Mouse (Mus musculus): ENCODE data around the gene Vps13c.

Gene Vps13c

DNA sequence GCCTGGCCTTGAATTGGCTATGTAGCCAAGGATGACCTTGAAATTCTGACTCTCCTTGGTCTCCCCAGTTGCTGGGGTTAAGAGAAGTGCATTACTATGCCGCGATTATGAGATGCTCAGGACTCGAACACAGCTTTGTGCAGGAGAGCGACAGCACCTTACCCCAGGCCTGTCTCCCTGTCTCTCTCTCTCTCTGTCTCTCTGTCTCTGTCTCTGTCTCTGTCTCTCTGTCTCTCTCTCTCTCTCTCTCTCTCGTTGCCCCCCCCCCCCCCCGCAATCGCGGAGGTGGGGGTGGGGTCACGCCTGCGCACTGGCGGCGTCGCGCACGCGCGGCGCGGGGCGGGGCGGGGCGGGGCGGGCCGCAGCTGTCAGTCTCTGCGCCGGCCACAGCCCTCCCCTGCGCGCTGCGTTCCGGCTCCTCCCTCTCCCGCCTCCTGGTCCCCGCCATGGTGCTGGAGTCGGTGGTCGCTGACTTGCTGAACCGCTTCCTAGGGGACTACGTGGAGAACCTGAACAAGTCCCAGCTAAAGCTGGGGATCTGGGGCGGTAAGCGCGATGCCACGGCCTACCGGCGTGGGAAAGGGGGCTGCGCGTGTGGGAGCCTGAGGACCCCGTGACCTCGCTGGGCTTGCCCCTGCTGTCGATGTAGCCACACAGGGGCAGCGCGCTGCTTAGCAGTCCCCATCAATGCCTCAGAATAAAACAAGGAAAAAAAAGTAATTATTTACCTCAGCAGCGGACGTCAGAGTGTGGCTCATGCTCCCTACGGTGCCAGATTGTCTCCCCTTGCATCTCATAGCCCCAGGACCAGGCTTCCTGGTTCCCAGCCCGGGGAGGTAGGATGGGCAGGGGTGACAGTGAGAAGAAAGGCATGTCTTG is at the start of gene Vps13c:
Vps13c (plus strand) TSS at position 416 of the 879 bp plus-strand sequence.
- peak; percentile 87 for DNase-seq

DNA sequence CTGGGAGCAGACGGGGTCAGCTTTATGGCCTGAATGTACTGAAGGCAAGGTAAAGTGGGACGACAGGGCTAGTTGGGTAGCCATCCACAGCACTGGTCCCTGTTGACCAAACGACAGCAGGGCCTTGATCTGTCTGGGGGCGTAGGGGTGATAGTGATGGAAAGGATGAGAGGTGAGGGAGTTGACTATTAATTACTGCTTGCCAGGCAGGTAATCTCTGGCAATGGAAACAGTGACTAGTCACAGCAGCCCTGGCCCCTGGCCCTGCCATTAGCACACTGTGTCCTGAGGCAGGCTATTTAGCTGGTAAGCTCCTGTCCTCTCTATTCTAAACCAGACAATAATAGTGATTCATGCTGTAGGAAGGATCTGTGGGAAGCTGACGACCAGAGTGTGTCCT is 47.8 kb upstream of the Vps13c start:
- no peak for DNase-seq

DNA sequence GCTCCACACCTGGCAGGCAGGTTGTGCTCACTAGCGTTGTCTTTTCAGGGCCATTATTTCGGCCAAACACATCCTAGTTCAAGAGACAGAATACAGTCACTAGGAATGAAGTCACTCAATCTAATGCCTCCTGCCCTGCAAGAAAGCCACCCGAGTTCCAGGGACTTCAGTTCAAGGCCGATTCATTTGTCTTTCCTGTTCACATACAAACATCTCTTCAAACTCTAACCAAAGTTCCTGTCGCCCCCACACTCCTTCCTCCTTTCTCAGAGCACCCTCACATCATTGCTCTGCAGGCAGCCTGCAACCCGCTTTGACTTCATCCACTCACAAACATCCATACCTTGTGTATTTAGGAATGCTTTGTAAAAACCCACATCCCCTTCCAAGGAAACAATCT is 46.7 kb upstream of the Vps13c start:
- DNase-seq: no peak

DNA sequence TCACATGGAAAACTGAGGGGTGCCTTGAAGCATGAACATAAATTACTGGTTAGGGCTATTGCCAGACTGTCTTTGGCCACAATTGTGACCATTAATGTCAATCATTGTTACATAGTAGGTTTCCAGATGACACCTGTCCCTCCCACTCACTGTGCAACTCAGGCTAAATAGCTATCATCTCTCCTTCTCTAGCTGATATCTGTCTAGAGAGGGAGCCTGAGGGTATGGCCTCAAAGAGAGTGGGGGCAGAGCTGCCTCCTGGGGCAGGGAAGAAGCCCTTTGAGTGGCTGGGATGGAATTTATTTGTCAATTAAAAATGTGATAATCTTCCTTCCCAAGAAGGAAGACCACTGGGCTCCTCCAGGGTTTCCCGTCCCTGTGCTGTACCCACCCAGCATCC is 46.0 kb upstream of the Vps13c start:
- no peak for DNase-seq

DNA sequence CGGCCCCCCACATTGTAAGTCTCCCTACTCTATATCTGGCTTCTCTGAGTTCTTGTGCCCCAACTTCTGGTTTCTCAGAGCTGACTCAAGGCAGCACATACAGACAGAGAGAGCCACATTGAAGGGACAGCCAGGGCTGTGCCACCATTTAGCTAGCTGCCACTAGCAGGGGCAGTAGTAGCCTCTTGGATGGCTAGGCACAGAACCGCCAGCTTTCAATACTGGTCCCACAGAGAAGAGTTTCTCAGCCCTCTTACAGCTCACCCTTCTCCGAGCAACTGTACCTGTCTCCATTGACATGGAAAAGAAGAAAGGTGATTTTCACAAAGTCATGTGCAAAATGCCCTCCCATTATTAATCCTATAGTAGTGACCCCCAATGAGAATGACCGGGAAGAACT is 45.5 kb upstream of the Vps13c start:
- no peak for DNase-seq

DNA sequence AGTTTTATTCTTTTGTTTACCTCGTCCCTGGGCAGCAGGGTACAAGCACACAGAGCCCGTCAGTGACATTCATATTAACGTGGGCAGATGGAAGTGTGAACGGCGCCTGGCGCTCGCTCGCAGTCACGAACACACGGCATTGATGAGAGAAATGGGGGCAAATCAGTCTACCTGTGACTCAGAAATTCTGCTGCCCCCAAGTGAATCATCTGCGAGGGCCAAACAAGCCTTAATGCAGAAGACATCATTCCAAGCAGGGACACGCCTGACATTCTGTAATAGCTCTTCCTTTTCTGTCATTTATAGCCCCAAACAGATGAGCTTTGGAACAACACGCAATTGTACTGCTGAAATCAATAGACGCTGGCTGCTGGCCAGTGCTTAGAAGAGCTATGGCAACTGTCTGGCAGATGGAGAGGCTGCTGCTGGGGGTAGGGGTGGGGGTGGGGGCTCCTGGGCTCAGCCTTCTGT is 45.0 kb upstream of the Vps13c start:
- no peak for DNase-seq

DNA sequence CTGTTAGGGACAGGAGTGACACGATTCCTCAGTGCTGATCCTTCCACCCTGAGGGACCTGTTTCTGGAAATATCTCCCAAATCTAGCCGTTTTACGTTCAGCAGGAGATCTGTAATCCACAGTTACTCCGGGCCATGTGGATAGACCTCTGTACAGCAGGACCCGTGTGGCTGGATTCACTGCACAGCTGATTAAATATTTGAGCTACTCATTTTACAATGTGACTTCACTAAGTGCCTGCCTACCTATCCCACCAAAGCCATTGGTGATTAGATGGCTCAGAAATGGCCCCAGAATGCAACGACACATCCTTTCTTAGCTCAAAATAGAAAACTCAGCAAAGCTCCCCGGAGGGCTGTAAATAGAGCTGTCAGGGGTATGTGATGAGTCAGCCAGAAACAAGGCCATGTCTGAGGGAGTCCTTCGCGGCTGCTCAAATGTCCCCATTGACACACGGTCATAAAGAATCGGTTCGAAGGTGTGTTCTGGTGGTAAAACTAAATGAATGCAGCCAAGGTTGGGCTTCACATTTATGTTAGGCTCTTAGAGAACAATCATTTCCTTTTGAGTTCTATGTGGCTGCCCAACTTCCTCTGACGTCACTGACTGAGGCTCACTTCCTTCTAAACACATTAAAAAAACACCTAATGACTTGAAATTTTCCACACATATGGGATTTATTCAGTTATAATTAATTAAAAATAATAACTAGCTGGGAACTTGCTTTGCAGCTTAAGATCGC is 40.9 kb upstream of the Vps13c start:
- no peak for DNase-seq

DNA sequence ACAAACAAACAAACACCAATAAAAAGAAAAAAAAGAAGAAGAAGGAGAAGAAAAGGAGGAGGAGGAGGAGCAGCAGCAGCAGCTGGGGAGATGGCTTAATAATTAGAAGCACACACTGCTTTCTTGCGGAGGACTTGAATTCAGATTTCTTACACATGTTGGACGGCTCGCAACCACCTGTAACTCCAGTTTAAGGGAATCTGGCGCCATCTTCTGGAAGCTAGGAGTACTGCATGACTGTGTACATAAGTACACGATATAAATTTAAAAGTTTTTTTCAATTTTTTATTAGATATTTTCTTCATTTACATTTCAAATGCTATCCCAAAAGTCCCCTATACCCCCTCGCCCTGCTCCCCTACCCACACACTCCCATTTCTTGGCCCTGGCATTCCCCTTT is 38.0 kb upstream of the Vps13c start:
- DNase-seq: peak; percentile 83

DNA sequence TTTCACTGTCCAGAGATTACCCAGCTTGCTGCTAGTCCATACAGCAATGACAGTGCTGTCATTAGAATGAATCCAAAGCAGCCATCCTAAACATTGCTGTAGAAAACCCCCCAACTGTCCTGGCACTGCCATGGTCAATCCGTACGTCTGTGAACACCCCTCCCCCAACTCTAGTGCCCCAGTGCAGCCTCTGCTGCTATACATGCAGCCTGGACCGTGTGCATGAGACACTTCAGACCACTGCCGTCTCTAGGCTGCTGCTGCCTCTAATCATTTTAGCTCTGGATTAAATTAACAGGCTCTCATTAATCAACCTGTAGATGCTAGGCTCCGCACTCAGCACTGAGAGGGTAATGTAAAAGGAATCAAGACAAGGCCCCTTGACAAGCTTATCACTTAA is 33.2 kb upstream of the Vps13c start:
- no peak for DNase-seq

DNA sequence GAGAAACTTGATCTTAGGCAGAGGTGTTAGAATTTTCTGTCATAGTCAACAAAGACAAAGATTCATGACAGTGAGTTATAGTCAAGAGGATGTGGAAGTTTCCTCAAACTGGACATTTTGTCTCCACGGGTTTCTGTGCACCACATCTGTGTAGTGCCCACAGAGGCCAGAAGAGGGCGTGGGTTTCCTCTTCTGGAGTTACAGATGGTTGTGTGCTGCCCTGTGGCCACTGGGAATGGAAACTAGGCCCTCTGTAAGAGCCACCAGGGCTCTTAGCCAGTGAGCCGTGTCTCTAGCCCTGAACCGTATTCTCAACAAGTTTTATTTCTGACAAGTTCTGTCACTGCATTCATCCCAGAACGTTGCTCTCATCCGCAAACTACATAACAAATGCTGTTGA is 29.7 kb upstream of the Vps13c start:
- no peak for DNase-seq

DNA sequence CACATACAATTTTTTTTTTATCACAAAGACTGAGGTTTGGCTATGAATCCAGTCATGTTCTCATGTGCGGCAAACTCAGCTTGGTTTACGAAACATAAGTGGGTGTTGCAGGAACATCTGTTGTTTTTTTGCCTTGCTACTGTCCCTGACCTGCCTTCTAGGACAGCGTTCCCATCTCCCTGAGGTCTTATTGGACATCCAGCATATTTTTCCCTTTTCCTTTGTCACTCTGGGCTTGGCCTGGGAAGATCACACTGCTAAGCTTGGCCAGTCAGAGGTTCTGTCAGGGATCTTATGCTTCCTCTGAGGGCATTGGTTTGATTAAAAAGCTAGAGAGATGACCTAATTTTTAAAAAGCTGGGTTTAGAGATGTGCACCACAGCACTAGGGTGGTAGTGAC is 29.1 kb upstream of the Vps13c start:
- DNase-seq: no peak

DNA sequence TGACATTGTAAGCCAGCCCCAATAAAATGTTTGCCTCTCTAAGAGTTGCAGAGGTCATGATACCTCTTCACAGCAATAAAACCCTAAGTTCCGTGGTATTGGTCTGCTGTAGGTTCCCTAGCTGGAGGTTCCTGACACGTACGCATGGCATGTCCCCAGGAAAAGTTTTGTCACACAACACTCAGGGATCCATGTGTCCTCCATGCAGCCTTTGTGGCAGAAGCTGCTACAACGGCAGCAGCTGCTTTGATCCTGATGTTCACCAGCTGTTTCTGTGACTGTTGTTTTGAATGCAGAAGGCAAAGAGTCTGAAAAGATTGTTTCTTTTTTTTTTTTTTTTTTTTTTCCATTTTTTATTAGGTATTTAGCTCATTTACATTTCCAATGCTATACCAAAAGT is 27.0 kb upstream of the Vps13c start:
- DNase-seq: no peak

DNA sequence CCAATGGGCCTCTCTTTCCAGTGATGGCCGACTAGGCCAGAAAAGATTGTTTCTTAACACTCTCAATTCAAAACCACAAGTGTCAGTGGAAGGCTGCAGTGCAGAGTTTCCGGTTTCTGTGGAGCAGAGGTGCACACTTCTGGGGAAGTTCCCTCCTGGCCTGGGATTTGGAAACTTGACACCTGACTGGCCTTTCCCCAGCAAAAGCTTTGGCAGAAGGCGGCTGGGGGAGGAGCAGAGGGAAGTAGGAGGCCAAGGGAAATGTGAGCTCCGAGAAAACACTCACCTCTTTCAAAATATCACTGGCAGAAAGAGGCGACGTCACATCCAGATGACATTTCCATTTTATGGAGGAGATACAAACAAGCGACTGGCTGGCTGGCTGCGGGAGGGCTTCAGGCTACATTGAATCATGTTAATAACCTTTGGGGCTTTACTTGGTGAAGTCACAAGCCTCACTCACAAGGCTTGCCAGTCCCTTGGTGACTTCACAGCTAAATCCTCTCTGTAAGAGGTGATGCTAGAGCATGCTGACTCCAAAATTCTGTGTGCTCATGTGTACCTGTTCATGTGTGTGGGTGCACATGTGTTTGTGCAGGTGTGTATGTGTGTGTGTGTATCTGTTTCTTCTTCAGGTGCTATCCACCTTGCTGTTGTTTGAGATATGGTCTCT is 26.4 kb upstream of the Vps13c start:
- DNase-seq: peak; percentile 80

DNA sequence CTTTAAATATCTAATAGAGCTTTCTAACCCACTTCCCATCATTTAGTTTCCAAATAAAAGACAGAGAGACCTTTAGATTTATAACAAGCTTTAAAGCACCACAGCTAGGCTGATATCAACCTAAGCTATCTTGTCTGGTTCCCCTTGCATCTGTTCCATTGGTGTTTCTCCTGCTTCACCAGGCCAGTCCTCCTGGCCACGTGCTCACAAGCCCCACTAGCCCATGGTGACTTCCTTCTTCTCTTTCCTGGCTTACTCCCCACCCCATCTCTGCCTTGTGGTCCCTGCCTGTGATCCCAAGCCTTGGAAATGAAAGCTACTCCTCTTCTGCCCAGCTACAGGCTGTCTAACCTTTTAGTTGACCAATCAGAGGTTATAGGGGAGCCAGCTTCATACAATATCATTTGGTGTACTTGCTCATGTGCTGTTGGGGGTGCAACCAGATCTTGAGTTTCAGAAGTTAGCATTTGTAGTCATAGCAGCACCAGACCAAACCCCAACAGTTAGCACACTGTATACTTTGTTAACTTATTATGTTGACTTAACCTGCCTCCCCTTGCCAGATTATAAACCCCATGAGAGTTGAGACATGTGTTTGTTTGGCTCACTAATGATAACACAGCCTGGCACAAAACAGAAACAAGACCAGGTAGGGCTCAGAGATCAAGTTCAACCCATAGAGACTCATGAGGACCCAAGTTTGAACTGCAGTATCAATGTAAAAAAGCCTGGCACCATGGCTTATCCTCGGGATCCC is 23.8 kb upstream of the Vps13c start:
- no peak for DNase-seq

DNA sequence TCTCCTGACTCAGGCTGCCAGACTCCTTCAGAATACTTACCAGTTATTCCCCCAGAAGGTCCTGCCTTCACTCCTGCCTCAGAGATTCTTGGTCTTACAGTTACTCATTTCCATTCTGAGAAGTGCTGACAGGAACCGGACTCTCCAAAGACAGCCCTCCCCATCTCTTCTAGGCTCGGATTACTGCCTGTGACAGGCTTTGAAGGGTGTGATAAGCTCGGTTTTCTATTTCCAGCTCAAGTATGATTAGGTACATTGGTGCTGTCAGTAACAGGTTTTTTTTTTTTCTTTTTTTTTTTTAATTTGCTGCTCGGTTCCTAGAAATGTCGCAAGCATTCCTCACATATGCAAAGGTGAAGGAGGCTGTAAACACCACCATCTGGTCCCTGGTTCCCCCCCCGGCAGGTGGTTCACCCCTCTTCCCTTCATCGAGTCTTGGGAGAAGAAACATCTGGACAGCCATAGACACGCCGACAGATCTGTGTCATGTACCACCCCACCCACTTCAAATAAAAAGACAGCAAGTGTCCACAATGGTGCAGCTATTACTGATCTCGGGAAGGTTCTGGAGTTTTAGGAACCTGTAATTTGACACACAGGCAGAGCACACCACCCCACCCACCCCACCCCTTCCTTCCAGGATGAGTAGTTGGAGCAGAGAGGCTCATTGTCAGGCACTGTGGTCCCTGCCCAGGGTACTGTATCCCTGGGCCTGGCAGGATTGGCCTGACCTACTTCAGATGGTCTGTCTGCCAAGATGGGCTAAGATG is 22.1 kb upstream of the Vps13c start:
- no peak for DNase-seq

DNA sequence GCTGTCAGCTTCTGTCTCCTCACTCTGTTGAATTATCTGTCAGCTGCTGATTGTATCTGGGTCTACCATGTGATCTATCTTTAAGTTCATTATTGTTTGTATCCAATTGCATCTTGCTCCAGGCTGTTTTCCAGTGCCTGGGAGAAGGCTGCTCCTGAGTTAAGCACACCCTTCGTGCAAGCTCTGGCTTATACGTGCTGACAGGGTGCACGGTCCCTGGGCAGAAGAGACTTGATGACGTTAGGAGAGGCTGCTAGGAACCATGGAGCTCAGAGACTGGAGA is 21.6 kb upstream of the Vps13c start:
- no peak for DNase-seq

DNA sequence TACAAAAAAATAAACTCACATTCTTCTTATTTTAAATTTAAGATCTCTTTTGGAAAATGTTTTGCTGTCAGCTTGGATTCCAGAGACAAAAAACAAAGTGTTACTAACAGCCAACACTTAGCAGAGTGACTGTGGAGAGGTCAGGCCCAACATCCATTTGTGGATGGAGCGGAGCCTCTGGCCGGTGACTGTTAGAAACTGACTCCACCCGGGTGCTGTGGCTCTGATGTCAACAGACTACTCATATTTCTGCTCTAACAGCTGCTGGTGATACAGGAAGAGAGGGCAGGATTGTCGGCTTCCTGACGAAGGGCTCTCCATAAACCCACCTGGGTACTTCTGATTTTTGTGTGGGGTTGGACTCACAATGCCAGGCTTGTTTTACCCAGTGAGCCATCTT is 17.1 kb upstream of the Vps13c start:
- no peak for DNase-seq

DNA sequence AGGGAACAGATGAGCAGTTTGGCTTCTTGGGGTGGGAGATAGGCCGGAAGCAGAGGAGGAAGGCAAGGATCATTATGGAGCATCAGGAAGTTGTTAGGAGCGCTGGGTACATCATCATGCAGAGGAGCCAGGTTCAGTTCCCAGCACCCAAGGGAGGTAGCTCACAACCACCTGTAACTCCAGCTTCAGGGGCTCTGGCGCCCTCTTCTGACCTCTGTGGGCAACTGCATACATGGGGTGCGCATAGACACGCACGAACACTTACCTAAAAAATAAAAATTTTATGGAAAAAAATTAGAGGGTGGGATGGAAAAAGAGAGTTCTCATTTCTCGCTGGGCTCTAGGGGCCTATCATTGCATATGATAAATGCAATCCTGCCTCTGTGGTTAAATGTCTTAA is 14.7 kb upstream of the Vps13c start:
- no peak for DNase-seq

DNA sequence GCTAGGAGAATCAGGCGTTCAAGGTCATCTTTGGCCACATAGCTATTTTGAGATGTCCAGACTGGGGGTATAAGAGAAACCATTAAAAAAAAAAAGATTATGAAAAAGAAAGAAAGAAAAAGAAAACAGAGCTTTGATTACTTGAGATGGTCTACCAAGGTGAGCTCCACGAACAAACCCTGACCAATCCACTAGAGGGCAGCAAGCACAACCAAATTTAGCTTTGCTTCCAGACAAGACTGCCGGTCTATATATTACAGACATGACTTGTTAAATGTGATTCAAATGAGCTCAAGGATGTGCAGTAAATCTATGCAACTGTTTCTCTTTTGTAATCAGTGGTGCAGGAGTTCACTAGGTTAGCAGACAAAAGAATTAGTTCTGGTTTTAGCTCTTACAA is 12.0 kb upstream of the Vps13c start:
- DNase-seq: peak; percentile 84

DNA sequence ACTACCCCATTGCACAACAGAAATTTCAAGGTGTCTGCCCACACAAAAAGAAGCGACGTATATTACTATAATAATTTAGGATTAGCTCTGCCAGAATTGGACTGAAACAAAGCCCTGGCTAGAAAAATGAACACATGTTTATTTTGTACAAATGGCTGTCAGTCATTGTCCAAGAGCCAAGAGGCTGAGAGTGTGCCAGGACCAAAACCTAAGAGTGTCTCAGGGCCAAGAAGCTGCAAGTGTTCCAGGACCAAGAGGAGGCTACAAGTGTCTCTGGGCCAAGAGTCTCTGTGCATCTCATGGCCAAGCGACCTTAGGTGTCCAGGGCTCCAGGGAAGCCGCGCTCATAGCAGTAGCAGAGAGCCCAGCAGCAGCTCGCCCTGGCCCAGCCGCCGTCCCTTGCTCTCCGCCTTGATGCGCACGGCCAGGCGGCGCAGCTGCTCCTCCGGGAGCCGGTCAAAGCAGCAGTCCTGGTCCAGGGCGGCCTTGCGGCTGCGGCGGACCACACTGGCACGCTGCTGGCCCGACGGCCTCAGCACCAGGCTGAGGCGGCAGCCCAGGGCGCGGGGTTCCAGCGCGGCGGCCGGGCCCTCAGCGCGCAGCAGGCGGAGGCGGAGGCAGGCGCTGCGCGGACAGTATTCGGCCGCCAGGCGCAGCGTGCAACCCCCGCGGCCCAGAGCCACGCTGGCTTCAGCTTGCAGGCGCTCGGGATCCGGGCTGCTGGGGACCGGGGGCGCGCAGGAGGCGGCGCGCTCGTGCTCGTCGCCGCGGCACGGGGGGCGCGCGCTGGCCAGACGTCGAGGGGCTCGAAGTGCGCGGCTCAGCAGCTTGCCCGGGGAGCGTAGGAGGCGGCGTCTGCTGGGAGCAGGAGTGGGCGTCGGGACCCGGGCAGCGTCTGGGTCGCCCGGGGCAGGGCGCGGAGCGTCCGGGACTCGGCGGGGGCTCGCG is 9.5 kb upstream of the Vps13c start:
- DNase-seq: peak; percentile 35

Data from lung, postnatal 36 days (tissue).